Mouse (Mus musculus): Measurements from ENCODE around the gene Scamp3. TPM values are rescaled to one million over a fixed set of nuclear protein-coding genes. Genes with fewer than 3 reads are reported as not detected.
"Not testable (repeated sequence)": the region's sequence is repeated elsewhere in the genome, so short reads cannot be mapped to it uniquely, and the experiment has no call there.

The Scamp3 gene
- total RNA-seq (2021) = 10 to 100 TPM; 67.8 to 73.3 TPM

- peak; percentile 72 to 76 for DNase-seq (ENCODE audit: extremely low spot score in 1 of 2, low spot score in 1 of 2)
Observed at GRCm38 (mm10) chr3:89177242-89178106, at the start of gene Scamp3. Scamp3 (plus strand) TSS chr3:89177473.

DNA sequence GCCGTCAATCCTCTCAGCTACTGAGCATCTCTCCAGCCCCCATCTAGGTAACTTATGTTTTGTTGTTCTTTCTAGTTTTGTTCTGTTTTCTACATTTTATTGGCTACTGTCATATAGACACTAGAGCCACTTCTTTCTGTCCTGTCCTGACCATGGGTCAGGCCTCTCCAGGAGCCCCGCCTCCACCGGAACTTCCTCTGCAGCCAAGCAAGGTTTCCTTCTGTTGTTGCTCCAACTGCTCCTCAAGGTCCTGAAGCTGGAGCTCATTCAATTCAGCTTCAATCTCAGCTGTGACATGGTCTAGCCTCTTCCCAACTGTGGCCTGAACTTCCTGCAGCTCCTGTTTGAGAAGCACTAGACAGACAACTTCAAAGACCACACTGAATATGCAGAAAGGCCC, 47.4 kb upstream of the Scamp3 start:
- no peak for DNase-seq (ENCODE audit: extremely low spot score in 1 of 2, low spot score in 1 of 2)

GRCm38 (mm10) chr3:89131816-89132215, 45.5 kb upstream of the Scamp3 start:
- no peak for DNase-seq (ENCODE audit: extremely low spot score in 1 of 2, low spot score in 1 of 2)

GRCm38 (mm10) chr3:89132285-89133062, 44.8 kb upstream of the Scamp3 start:
- peak; percentile 47 to 48 for DNase-seq (ENCODE audit: extremely low spot score in 1 of 2, low spot score in 1 of 2)

DNA sequence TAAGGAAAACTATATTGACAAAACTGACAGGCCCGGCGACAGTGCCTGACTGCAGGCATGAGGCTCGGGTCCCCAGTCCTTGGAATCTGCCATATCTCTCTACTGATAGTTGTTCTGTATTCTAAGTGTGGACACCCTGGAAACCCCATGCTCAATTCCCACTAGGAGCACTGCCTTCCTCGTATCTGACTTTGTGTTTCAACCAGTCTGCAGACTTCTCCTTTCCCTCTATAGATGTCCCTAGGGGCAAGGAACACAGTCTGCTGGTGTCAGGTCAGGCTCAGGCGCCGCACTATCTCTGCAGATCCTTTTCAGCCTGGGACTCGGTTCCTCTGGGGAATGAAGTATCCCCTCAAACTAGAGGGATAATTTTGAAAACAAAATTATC, 44.2 kb upstream of the Scamp3 start:
- no peak for DNase-seq (ENCODE audit: extremely low spot score in 1 of 2, low spot score in 1 of 2)

GRCm38 (mm10) chr3:89133752-89134151, 43.5 kb upstream of the Scamp3 start:
- DNase-seq (ENCODE audit: extremely low spot score in 1 of 2, low spot score in 1 of 2) = no peak

DNA sequence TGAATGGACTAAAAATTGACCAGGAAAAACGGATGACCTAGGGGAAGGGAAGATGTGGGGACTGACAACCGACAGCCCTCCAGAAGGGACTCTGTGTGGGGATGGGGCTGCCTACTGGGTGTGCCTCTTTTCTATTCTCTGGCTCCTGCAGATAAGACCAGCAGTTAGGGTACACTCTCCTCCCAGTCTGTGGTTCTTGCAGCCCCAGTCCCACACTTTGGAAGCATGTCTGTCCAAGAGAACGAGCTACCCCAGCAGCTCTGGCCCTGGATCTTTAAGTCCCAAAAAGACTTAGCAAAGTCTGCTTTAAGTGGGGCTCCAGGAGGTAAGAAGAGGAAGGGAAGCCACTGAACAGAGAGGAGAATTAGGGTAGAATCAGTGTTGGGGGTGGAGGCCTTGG, 41.3 kb upstream of the Scamp3 start, which contains the start of gene Pklr:
Pklr (plus strand) TSS at position 185 of the 400 bp plus-strand sequence.
- DNase-seq (ENCODE audit: extremely low spot score in 1 of 2, low spot score in 1 of 2) = no peak

GRCm38 (mm10) chr3:89136365-89136764, 40.9 kb upstream of the Scamp3 start:
- DNase-seq (ENCODE audit: extremely low spot score in 1 of 2, low spot score in 1 of 2) = no peak

DNA sequence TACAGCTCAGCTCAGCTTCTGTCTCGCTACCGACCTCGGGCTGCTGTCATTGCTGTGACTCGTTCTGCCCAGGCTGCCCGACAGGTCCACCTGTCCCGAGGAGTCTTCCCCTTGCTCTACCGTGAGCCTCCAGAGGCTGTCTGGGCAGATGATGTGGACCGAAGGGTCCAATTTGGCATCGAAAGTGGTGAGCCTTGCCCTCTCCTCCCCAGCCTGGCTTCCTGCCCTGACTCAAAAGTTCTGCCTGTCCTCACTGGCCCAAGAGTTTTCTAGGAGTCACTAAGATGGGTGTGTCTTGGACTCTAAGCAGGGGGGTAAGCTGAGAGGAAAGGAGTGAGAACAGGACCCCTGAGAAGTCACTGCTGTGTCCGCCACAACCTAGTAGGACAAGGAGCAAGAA, 32.5 kb upstream of the Scamp3 start:
- DNase-seq (ENCODE audit: extremely low spot score in 1 of 2, low spot score in 1 of 2) = no peak

GRCm38 (mm10) chr3:89145566-89145965, 31.7 kb upstream of the Scamp3 start:
- no peak for DNase-seq (ENCODE audit: extremely low spot score in 1 of 2, low spot score in 1 of 2)

DNA sequence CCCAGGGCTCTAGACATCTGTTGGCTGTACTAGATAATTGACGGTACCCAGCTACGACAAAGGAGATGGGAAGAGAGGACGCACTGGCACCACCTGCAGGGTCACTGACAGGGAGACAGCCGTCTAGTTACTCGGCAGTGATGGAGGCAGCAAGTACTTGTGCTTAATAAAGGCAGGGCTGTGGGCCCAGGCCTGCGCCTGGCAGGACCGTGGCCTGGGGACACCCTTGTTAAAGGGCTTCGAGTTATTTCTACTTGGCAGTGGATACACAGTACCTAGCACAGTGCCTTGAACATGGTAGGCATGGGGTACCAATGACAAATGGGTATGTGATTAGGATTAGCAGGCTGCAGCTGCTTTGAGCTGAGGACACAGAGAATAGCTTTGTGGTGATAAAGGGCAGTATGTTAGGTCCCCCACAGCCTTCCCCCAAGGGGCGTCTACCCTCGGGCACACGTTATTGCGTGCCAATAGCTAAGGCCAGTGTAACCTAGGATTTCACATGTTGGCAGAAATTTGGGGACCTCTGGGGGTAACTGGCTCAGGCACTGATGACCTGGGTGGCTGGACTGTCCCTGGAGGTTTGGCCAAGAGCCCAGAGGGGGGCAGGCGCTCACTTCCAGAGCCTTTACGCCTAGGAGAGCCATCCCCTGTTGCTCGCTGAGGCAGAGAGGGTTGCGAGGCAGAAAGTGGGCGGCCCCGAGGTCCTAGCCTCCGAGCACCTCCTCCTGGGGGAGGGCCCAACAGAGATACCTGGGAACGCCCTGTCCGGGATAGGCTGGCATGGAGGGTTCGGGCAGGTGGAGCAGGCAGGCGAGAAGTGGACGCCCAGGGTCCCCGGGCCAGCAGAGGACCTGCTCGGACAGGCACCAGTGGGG, 29.9 kb upstream of the Scamp3 start:
- DNase-seq (ENCODE audit: extremely low spot score in 1 of 2, low spot score in 1 of 2) = no peak

DNA sequence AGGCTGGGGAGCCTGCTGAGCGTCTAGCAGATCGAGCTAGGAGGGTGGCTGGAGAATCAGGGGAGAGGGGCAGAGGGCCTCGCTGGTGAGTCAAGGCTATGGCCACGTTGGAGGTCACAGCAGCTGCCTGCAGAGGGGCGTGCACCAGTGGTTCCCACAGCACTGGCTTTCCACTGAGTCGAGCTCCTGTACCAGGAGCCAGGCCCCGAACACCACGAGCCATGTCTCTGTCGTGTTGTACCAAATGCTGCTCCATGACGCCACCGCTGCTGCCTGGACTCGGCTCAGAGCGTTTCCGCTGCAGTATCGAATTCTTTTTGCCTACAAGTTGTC, 29.3 kb upstream of the Scamp3 start:
- no peak for DNase-seq (ENCODE audit: extremely low spot score in 1 of 2, low spot score in 1 of 2)

- DNase-seq (ENCODE audit: extremely low spot score in 1 of 2, low spot score in 1 of 2) = no peak
Observed at GRCm38 (mm10) chr3:89148567-89148966, 28.7 kb upstream of the Scamp3 start.

- no peak for DNase-seq (ENCODE audit: extremely low spot score in 1 of 2, low spot score in 1 of 2)
Observed at GRCm38 (mm10) chr3:89152084-89152835, 25.0 kb upstream of the Scamp3 start.

DNA sequence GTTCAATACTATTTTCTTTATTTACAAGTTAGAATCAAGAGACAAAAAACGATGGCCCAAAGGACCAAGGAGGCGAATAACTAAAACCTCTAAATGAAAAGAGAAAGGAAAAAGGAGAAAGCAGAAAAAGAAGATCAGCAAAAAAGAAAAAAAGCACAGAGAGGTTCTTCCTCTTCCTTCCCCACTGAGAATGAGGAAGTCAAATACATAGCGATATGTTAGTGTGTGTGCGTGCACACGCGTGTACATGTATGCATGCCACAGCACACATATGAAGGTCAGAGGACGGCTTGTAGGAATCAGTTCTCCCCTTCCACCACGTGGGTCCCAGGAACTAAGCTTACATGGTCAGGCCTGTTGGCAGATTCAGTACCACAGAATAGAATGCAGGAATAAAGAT, 20.3 kb upstream of the Scamp3 start:
- DNase-seq (ENCODE audit: extremely low spot score in 1 of 2, low spot score in 1 of 2) = no peak

GRCm38 (mm10) chr3:89158651-89159050, 18.6 kb upstream of the Scamp3 start:
- DNase-seq (ENCODE audit: extremely low spot score in 1 of 2, low spot score in 1 of 2) = no peak

GRCm38 (mm10) chr3:89159211-89159610, 18.1 kb upstream of the Scamp3 start:
- DNase-seq (ENCODE audit: extremely low spot score in 1 of 2, low spot score in 1 of 2) = peak in 1 of 2 experiments; percentile 37

DNA sequence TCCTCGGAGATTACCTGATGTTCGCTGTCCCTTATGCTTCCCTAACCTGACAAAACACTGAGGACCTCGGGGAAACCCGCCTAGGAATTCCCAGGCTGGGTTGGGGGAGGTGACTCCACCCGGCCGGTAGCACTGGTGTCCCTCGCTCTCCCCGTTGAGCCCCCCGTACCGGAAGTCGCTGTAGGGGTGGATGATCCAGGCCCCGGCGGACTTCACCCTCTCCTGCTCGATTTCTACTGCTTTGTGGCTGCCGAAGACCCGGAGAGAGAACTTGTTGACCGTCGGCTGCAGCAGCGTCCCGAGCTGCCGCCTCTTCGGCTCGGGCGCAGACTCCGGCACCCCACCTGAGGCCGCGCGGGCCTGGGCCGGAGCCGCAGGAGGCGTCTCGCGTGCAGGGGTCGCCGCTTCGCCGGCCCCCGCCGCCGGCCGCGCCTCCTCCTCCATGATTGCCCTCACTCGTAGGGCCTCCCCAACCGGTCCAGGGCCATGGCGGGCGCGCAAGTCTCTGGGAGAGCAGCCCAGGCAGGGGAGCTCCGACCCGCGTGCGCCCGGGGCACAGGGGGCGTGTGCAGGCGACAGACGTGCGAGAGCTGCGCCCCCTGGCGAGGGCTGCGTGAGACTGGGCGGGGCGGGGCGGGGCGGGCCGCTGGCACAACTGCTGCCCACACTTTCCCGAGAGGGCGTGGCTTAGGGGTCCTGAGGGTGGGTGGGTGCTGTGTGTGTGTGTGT, 17.5 kb upstream of the Scamp3 start, which contains the start of gene Hcn3:
Hcn3 (minus strand) TSS at position 581 of the 729 bp plus-strand sequence.
- DNase-seq (ENCODE audit: extremely low spot score in 1 of 2, low spot score in 1 of 2) = peak; percentile 44 to 63

GRCm38 (mm10) chr3:89161207-89161606, 16.1 kb upstream of the Scamp3 start:
- not testable (repeated sequence) for DNase-seq (ENCODE audit: extremely low spot score in 1 of 2, low spot score in 1 of 2)

All from layer of hippocampus, postnatal 25 days (tissue).